Mouse (Mus musculus) embryonic fibroblast, embryonic 13.5 days (primary cell): Measurements from ENCODE around the gene Opn4. TPM values are rescaled to one million over a fixed set of nuclear protein-coding genes. Genes with fewer than 3 reads are reported as not detected.

Experiments
- H3K27ac ChIP-seq: 2 replicates; pipeline ENCODE4 v1.5.1; 2012; ENCODE audit warnings: low read length, control low read depth, inconsistent platforms; ENCODE audit not compliant: insufficient read depth
- H3K4me1 ChIP-seq: 2 replicates; pipeline ENCODE4 v1.6.1; 2011; ENCODE audit warnings: low read length; ENCODE audit not compliant: control insufficient read depth, insufficient read depth
- H3K4me3 ChIP-seq: 2 replicates; pipeline ENCODE4 v1.5.1; 2011; ENCODE audit warnings: mild to moderate bottlenecking, control low read depth, low read length; ENCODE audit not compliant: insufficient read depth
- CTCF ChIP-seq: IDR thresholded peaks from 2 replicates; pipeline ENCODE4 v1.5.1; 2011; ENCODE audit warnings: mild to moderate bottlenecking, control low read depth, low read length, moderate library complexity, borderline replicate concordance; ENCODE audit not compliant: insufficient read depth
- POLR2A ChIP-seq: IDR thresholded peaks from 2 replicates; pipeline ENCODE4 v1.6.1; 2011; ENCODE audit warnings: low read depth, mild to moderate bottlenecking, control low read depth, low read length, moderate library complexity
- polyA plus RNA-seq: library from polyadenylated mRNA; stranded (reverse); fragments of >200 nt; gene quantifications from 2 replicates; pipeline ENCODE4 v1.2.4, GENCODE M21; 2011; ENCODE audit warnings: low read depth; ENCODE audit not compliant: missing spikeins, insufficient read length

Gene Opn4
- polyA plus RNA-seq, 1 experiment, result not detected

DNA sequence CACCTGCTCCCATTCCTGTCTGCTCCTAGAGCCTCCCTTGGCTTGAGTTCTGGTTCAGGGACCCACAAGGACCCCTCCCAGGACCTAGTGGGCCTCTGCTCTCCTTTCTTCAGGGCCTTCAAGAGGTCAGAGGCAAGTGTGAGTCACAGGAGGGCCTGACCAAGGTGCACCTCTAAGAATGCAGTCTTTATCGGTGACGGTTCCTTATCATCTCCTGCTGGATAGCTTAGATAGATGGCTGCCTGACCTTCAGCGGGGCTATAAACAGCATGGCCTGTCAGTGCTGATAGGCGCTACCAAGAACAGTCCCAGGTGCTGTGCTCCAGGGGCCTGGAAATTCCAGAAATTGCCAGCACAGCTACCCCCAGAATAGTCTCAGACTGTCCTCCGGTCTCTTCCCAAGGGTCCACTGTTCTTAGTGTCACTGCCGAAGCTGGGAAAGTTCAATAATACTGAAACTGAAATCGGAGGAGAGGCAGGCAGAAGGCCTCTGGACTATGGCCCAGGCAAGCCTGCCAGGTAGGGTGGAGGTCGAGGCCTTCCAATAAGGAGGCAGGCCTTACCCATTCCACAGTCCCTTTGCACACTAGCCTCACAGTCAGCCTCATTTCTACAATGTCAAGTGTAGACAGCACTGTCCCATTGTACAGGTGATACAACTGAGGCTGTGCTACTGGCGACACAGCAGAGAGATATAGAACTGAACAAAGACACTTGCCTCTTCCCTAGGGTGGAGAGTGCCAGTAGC is 14.4 kb downstream of the Opn4 start:
- Histone ChIP-seq H3K27ac (no peak overlapping the region), H3K4me3 (no peak overlapping the region), H3K4me1 (0 out of 2 replicates have a peak, but pooled peaks cover 2% of the 10 kb centered on the region)
- no peak for TF ChIP-seq CTCF
- TF ChIP-seq POLR2A, result no peak

DNA sequence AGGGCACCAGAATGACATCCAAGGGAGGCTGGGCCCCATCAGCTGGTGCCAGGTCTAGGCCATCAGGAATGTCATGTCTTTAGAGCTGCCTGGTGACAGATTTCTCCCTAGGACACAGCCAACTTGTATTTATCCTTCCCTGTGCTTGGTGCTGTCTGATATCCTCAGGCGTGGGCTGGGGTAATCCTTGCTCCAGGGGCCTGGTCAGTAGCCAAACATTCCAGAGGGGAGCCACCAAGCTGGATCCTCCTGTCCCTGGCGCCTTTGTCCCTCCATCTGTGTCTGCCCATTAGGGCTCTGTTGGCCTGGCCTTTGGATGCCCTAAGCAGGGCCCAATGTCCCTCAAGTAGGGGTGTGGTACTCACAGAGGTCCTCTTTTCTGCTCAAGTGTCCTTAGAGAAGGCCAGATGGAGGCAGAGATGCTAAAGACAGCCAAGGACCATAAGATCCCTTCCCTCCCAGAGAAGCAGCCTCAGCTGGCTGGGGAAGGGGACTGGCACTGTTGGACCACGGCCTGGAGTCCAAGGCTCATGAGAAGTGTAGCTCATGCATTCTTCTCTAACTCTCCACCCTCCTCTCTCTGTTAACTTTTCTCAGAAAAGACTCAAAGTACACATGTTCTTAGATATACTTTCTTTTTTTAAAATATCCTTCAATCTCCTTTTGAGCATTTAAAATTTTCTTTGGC is 17.1 kb downstream of the Opn4 start:
- Histone ChIP-seq H3K4me3 (no peak overlapping the region), H3K4me1 (0 out of 2 replicates have a peak, but pooled peaks cover 2% of the 10 kb centered on the region), H3K27ac (no peak overlapping the region)
- TF ChIP-seq CTCF (no peak), POLR2A (no peak)

DNA sequence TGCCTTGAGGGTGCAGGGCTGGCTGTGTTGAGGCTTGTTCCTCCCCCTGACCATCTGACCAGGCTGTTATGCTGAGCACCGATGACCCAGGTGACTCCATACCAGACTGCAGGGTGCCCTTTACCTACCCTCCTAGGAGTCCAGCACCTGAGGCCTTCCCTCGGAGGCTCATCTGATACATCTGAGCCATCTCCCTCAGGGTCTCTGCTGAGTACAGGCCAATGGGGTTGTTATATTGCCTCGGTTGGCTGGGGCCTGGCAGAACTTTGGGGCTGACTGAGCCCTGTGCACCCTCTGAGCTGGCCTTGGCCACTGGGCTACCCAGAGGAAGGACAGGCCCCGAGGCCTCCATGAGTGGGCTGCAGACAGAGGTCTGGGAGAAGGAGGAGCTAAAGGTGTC is 23.1 kb downstream of the Opn4 start:
- no peak overlapping the region for H3K27ac ChIP-seq
- H3K4me3 ChIP-seq, result no peak overlapping the region
- TF ChIP-seq CTCF, result no peak
- H3K4me1 ChIP-seq, result no peaks in the 10 kb centered on the region

DNA sequence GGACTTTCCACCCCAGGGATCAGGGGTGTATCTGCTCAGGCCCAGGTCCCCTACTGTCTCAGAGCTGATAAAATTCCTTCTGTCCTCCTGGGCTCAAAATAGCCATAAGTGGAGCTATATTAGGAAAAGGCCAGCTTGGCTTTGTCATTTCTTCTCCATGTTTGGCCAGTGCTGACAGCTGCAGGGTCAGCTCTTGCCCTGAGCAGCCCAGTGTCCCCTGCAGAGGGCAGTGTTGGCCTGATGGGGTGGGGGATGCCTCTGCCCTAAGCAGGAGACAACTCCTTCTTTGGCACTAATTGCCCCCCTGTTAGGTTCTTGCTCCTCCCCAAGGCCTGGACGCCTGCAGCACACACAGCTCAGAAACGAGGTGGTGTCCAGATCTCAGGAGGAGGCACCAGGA is 25.9 kb downstream of the Opn4 start:
- Histone ChIP-seq H3K4me1 (no peaks in the 10 kb centered on the region), H3K4me3 (no peak overlapping the region), H3K27ac (no peak overlapping the region)
- peak; percentile 48; the same call in 1 of the 2 replicates for TF ChIP-seq CTCF
- TF ChIP-seq POLR2A, result no peak

DNA sequence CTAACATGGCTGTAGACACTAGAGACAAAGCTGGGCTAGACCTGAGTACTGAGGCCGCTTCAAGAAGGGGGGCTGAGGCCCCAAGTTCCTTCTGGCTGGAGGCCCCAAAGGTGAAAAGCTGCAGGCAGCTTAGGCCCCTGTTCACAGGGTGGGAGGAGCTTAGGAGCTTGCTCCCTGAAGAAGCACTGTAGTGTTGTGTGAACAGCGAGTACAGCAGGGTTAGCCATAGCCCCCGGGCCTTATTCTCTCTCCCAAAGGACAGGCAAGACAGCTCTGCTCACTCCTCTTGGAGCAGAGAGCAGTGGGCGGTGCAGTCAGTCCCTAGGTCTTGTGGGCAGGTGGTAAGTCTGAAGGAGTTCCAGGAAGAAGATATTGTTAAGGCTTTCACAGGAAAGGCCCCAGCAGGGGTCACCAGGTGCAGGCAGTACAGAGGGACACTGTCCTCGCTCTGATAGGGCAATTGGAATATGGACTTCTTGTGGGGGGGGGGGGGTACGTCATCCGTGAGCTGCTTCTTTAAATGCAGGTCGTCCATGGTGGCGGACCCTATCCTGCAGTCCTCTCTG is 26.5 kb downstream of the Opn4 start:
- TF ChIP-seq CTCF (no peak), POLR2A (no peak)
- Histone ChIP-seq H3K4me1 (no peaks in the 10 kb centered on the region), H3K4me3 (no peak overlapping the region), H3K27ac (no peak overlapping the region)

DNA sequence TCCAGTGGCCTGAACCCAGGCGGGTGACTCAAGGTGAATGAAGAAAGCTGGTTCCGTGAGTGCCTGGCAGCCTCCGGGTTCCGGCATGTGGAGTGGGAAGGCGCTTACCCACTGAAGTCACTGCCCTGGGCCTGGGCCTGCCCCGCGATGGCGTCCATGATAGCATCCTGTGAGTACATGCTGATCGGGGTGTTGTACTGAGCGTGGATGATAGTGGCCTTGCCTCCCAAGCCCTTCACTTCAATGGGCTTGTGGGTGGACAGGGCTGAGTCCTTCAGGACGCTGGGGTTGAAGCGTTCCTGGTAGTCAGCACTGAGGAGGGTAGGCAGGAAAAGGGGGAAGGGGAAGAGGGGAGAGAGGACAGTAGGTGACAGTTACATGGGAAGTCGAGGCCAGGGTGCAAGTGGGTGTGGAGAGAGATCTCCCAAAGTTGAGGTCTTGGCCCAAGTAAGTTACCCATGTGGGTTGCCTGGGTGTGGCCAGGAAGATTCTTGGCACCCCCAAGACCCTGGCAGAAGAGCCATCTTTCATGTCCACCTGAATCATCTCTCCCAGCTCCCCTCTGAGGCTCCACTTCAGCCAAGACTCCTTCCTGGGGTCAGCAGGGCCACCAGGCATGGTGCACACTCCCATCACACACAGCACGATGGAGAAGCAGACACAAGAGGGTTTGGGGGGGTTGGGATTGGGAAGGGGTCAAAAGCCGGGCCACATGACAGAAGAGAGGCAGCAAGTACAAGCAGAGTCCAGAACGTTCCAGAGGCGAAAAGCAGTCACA is 28.1 kb downstream of the Opn4 start:
- Histone ChIP-seq H3K4me3 (no peak overlapping the region), H3K27ac (no peak overlapping the region), H3K4me1 (no peaks in the 10 kb centered on the region)
- no peak for TF ChIP-seq POLR2A

DNA sequence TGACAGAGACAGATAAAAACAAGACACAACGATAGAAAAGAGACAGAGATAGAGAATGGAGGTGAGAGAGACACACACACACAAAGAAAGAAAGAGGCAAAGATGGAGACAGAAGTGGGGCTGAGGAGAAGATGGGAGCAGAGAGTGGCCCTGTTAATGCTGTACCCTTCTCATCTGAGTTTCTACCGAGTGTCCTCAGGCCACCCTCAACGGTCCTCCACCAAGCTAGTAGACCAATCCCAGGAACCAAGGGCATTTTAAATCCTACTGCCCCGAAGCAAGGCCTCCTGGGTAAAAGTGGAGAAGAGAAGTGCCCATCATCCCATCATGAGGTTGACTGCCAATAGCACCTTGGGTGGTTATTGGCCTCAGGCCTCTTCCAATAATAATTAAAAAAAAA is 29.0 kb downstream of the Opn4 start:
- Histone ChIP-seq H3K4me3 (no peak overlapping the region), H3K4me1 (no peaks in the 10 kb centered on the region), H3K27ac (no peak overlapping the region)
- TF ChIP-seq CTCF, result no peak
- TF ChIP-seq POLR2A, result no peak

DNA sequence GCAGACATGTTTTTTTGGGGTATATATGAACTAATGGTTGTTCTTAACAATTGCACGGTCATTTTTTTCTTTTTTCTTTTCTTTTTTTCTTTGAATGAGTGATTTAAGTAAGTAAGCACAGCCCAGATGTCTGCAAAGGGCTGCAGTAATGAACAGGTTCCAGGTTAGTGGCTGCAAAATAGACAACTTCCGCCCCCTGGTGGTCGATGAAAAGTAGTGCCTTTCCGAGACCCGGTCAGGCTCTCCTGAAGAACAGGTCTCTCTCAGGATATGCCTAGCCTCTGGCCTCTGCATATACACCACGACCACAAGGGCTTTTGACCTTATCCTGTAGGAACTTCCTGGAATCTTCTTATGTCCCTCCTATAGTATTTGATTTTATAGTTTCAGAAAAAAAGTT is 29.6 kb downstream of the Opn4 start:
- Histone ChIP-seq H3K4me3 (0 out of 2 replicates have a peak overlapping the region, but pooled peaks have one; percentile 16), H3K4me1 (no peaks in the 10 kb centered on the region), H3K27ac (no peak overlapping the region)
- TF ChIP-seq POLR2A, result no peak
- peak; percentile 42; the same call in 1 of the 2 replicates for TF ChIP-seq CTCF

DNA sequence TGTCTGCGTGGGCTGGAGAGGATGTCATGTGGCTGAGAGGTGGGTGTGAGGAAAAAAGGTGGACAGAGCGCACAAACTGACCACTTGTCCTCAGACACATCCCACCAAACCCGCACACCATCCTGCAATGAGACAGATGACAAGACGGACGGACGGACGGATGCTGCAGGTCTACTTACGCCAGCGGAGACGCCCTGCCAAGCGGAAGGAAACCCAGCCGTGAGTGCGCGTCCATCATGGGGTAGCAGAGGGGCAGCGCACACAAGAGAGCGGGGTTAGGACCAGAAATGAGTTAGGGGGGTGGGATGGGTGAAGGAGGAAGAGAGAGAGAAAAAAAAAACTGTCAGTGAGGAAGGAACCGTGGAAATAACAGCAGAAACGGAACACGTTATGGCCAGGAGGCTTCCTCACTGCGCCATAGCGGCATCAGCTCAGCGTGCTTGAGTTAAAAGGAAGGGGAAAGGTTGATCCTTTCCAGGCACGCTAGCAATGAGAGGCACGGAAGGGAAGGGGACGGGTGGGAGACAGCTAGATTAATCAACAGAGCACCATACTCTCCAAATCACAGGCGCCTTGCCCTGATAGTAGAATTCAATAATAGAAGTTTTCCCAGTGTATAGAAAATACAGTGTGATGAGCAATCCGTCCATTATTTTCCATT is 30.3 kb downstream of the Opn4 start:
- H3K4me1 ChIP-seq, result no peaks in the 10 kb centered on the region
- peak overlapping the region; percentile 16 for H3K4me3 ChIP-seq
- H3K27ac ChIP-seq, result no peak overlapping the region
- TF ChIP-seq CTCF, result no peak
- no peak for TF ChIP-seq POLR2A
